Mouse (Mus musculus) spleen, adult 10 weeks (tissue): ENCODE data around the gene Klhdc8b. TPM values are rescaled to one million over a fixed set of nuclear protein-coding genes. Genes with fewer than 3 reads are reported as not detected.

Experiments used
- polyA plus RNA-seq: library from polyadenylated mRNA; stranded (reverse); fragments of 350-450 nt; fragmentation: Illumina TruSeq; extraction: RNeasy Lipid Tissue Mini Kit (QIAGEN cat#74804); gene quantifications from one replicate; pipeline ENCODE4 v1.2.3, GENCODE M21; 2015; ENCODE audit warnings: low replicate concordance; ENCODE audit not compliant: insufficient read depth

Gene Klhdc8b
- 8.7 TPM for polyA plus RNA-seq

DNA sequence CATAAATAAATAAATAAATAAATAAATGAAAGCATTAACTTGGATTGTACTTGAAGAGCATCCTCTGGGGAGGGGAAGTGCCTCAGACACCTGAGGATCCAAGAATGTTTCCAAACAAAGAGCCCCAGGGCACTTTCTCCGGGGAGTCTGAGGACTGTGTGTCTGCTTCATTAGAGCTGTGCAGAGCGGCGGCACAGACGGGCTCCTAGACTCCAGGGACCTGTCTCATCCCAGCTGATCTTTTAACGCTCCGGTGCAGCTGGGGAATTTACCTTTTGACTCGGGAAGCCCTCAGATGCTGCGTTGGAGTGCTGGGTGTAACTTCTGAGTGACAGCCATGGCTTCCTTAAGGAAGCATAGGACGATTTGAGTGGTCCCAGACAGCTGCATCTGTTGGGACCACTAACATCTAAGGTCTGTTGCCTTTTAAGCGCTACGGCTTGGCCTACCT lies at the start of gene Klhdc8b:
TSS of gene Klhdc8b (minus strand) at position 401 of the 451 bp plus-strand sequence.

GRCm38 (mm10) chr9:108507619-108508434 lies 46.4 kb upstream of the Klhdc8b start, which contains the start of gene Qars:
TSS of gene Qars (plus strand) at chr9:108507706.

DNA sequence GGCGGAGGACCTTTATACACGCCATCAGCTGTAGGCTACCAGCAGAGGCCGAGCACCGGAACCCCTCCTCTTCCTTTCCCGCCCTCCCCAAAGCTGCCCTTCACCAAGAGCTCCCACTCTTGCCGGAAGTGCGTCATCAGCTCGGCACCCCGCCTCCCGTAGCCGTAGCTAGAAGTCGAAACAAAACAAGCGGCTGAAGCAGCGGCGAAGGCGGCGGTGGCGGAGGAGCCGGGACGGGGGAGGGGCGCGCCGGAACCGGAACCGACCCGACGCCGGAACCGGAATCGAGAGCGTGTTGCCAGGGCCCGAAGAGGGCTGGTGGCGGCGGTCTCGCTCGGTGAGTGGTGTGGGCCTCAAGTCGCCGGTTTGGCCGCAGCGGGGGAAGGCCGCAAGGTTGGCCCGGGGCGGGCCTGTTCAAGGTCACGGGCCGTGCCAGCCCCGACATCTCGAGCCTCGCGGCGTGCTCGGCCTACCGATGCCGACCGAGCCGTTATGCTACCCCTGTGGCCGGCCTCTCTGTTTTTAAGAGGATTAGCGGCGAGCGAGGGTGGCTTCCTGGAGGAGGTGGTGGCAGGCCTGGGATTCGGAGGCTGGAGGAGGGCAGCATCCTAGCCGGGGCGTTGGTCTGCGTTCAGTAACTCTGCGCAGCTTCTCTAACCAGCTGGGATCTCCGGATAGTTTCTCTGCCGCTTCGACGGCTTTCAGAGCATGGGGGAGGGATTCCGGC lies 29.3 kb upstream of the Klhdc8b start, which contains the start of gene Usp19:
TSS of gene Usp19 (plus strand) at position 44 of the 727 bp plus-strand sequence.

GRCm38 (mm10) chr9:108479721-108480351 lies 18.5 kb upstream of the Klhdc8b start, which contains the start of gene Lamb2:
TSS of gene Lamb2 (plus strand) at chr9:108479736.

GRCm38 (mm10) chr9:108460319-108461178 lies 832 bp downstream of the Klhdc8b start, which contains the start of gene Ccdc71:
TSS of gene Ccdc71 (plus strand) at chr9:108460527.

GRCm38 (mm10) chr9:108436182-108436581 lies 25.2 kb downstream of the Klhdc8b start, which contains the start of gene BC048562:
TSS of gene BC048562 (plus strand) at chr9:108436482.

DNA sequence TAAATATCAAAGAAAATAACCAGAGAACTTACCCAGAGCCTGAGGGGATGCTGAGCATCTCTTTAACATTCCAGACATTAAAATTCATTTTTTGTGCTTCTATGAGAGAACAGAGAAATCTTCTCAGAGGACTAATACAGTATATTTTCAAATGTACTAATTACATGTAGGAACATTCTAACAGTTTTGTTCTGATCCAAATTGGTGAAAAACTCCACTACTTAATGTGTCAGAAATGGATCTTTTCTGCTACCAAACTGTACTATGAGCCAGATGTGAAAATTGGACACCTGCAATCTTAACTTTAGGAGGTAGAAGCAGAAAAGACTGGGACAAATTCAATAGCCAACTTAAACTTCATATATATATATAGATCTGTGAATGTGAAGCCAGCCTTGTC lies 33.0 kb downstream of the Klhdc8b start, which contains the start of gene Ccdc36:
TSS of gene Ccdc36 (minus strand) at position 101 of the 400 bp plus-strand sequence.

Other genes starting within 250 kb of the Klhdc8b start
- gene Dag1, start 197.6 kb downstream of the Klhdc8b start, polyA plus RNA-seq = 19.5 TPM
- 10.3 TPM for gene Nicn1, start 171.2 kb downstream of the Klhdc8b start, polyA plus RNA-seq
- gene Amt, start 164.7 kb downstream of the Klhdc8b start, polyA plus RNA-seq = 7.1 TPM
- gene Rhoa, start 155.5 kb downstream of the Klhdc8b start, polyA plus RNA-seq = 589 TPM
- gene Tcta, start 155.4 kb downstream of the Klhdc8b start, polyA plus RNA-seq = 28.2 TPM
- gene Gpx1, start 122.7 kb downstream of the Klhdc8b start, polyA plus RNA-seq = 346 TPM
- gene Usp4, start 113.7 kb downstream of the Klhdc8b start, polyA plus RNA-seq = 112 TPM
- 3.8 TPM for gene 1700102P08Rik, start 68.8 kb downstream of the Klhdc8b start, polyA plus RNA-seq
- 0.10 TPM for gene Ccdc36, start 33.1 kb downstream of the Klhdc8b start, polyA plus RNA-seq
- gene BC048562, start 25.1 kb downstream of the Klhdc8b start, polyA plus RNA-seq = not detected
- gene Ccdc71, start 1.1 kb downstream of the Klhdc8b start, polyA plus RNA-seq = 13.7 TPM
- gene Lamb2, start 18.2 kb upstream of the Klhdc8b start, polyA plus RNA-seq = 11.6 TPM
- gene Usp19, start 29.0 kb upstream of the Klhdc8b start, polyA plus RNA-seq = 83.1 TPM
- 137 TPM for gene Qars, start 46.1 kb upstream of the Klhdc8b start, polyA plus RNA-seq
- gene Qrich1, start 55.2 kb upstream of the Klhdc8b start, polyA plus RNA-seq = 119 TPM
- gene Impdh2, start 98.7 kb upstream of the Klhdc8b start, polyA plus RNA-seq = 139 TPM
- gene Ndufaf3, start 105.9 kb upstream of the Klhdc8b start, polyA plus RNA-seq = 8.6 TPM
- gene Dalrd3, start 108.3 kb upstream of the Klhdc8b start, polyA plus RNA-seq = 58.1 TPM
- gene Wdr6, start 117.2 kb upstream of the Klhdc8b start, polyA plus RNA-seq = 11.5 TPM
- gene P4htm, start 136.1 kb upstream of the Klhdc8b start, polyA plus RNA-seq = 0.48 TPM
- 75.7 TPM for gene Arih2, start 187.8 kb upstream of the Klhdc8b start, polyA plus RNA-seq
- gene Slc25a20, start 200.5 kb upstream of the Klhdc8b start, polyA plus RNA-seq = 30.9 TPM
- 23.6 TPM for gene Prkar2a, start 227.7 kb upstream of the Klhdc8b start, polyA plus RNA-seq